Mouse (Mus musculus) CH12.LX (cell line): Measurements from ENCODE around the gene Uqcr10. TPM values are rescaled to one million over a fixed set of nuclear protein-coding genes. Genes with fewer than 3 reads are reported as not detected.

Experiments
- DNase-seq: peaks from one replicate; pipeline ENCODE4 v3.0.0-alpha.2; 2013; ENCODE audit errors: extremely low read depth
- H3K27ac ChIP-seq: 2 replicates; pipeline ENCODE4 v1.5.1; 2012; ENCODE audit warnings: low read depth, mild to moderate bottlenecking, control low read depth, moderate library complexity; ENCODE audit not compliant: insufficient read depth
- H3K27me3 ChIP-seq: replicated peaks from 2 replicates; pipeline ENCODE3; 2012; ENCODE audit warnings: inconsistent platforms
- H3K36me3 ChIP-seq, 2 experiments: replicated peaks in 1 of 2; 2 replicates each; pipeline versions ENCODE3 to v1.6.1; 2012; ENCODE audit warnings: inconsistent platforms in 1 of 2, low read length in 1 of 2, mild to moderate bottlenecking in 1 of 2, mixed read lengths in 1 of 2, moderate library complexity in 1 of 2; ENCODE audit not compliant: control insufficient read depth in 1 of 2, insufficient read depth in 1 of 2
- H3K4me1 ChIP-seq, 2 experiments: 2 replicates each; pipeline ENCODE4 v1.6.1; 2012; ENCODE audit warnings: inconsistent platforms in 1 of 2, moderate library complexity in 1 of 2; ENCODE audit not compliant: insufficient read depth in 2 of 2, control insufficient read depth in 1 of 2
- H3K4me2 ChIP-seq: 2 replicates; pipeline ENCODE4 v1.6.1; 2012; ENCODE audit warnings: low read depth, mild to moderate bottlenecking, control low read depth; ENCODE audit not compliant: poor library complexity, insufficient read depth, severe bottlenecking
- H3K4me3 ChIP-seq, 3 experiments: fragments of 150-350 bp in 1 of 3; sonication (generic) in 1 of 3; replicated peaks in 1 of 3; 2 replicates each; pipeline versions ENCODE3 to v1.5.1; 2011 to 2012; ENCODE audit warnings: low read depth in 2 of 3, low read length in 2 of 3, mild to moderate bottlenecking in 2 of 3, moderate library complexity in 2 of 3, control low read depth in 1 of 3, improper control_type of control experiment in 1 of 3, inconsistent platforms in 1 of 3, mixed read lengths in 1 of 3; ENCODE audit not compliant: poor library complexity in 1 of 3
- H3K79me2 ChIP-seq: replicated peaks from 2 replicates; pipeline ENCODE4 v1.6.1; 2012; ENCODE audit warnings: mild to moderate bottlenecking, moderate library complexity; ENCODE audit not compliant: control insufficient read depth, poor library complexity, insufficient read depth, severe bottlenecking; ENCODE audit errors: extremely low read depth
- H3K9ac ChIP-seq: 2 replicates; pipeline ENCODE4 v1.6.1; 2012; ENCODE audit warnings: low read depth, mild to moderate bottlenecking, control low read depth, moderate library complexity; ENCODE audit not compliant: insufficient read depth
- H3K9me3 ChIP-seq: replicated peaks from 2 replicates; pipeline ENCODE3; 2012; ENCODE audit warnings: low read length, inconsistent platforms, mixed read lengths
- CTCF ChIP-seq, 2 experiments: IDR thresholded peaks in 1 of 2; conservative IDR thresholded peaks in 1 of 2; 2 replicates each; pipeline ENCODE4 v1.5.1; 2011 to 2012; ENCODE audit warnings: low read depth in 2 of 2, low read length in 2 of 2, improper control_type of control experiment in 1 of 2, inconsistent platforms in 1 of 2, mild to moderate bottlenecking in 1 of 2, moderate library complexity in 1 of 2
- E2F4 ChIP-seq: IDR thresholded peaks from 2 replicates; pipeline ENCODE4 v1.6.1; 2011; ENCODE audit warnings: low read depth, low read length, improper control_type of control experiment; ENCODE audit not compliant: insufficient replicate concordance
- GABPA ChIP-seq: IDR thresholded peaks from 2 replicates; pipeline ENCODE4 v1.6.1; 2012; ENCODE audit warnings: low read depth, low read length, improper control_type of control experiment, inconsistent platforms; ENCODE audit not compliant: insufficient replicate concordance
- IRF4 ChIP-seq: IDR thresholded peaks from 2 replicates; pipeline ENCODE4 v1.6.1; 2014; ENCODE audit warnings: low read depth, mild to moderate bottlenecking, inconsistent platforms, low read length, improper control_type of control experiment
- JUND ChIP-seq: conservative IDR thresholded peaks from 2 replicates; pipeline ENCODE4 v1.6.1; 2011; ENCODE audit warnings: low read depth, low read length, improper control_type of control experiment
- KAT2A ChIP-seq: IDR thresholded peaks from 2 replicates; pipeline ENCODE4 v1.6.1; 2012; ENCODE audit warnings: low read length, improper control_type of control experiment, inconsistent platforms; ENCODE audit not compliant: insufficient replicate concordance
- MAX ChIP-seq: IDR thresholded peaks from 2 replicates; pipeline ENCODE4 v1.6.1; 2011; ENCODE audit warnings: low read length, improper control_type of control experiment
- MAZ ChIP-seq: IDR thresholded peaks from 2 replicates; pipeline ENCODE4 v1.6.1; 2012; ENCODE audit warnings: low read depth, mild to moderate bottlenecking, inconsistent platforms, low read length, improper control_type of control experiment, moderate library complexity
- MEF2A ChIP-seq: IDR thresholded peaks from 2 replicates; pipeline ENCODE4 v1.6.1; 2014; ENCODE audit warnings: low read depth, mild to moderate bottlenecking, inconsistent platforms, low read length, improper control_type of control experiment, borderline replicate concordance
- MXI1 ChIP-seq: IDR thresholded peaks from 2 replicates; pipeline ENCODE4 v1.6.1; 2011; ENCODE audit warnings: mild to moderate bottlenecking, low read depth, low read length, improper control_type of control experiment
- PAX5 ChIP-seq: IDR thresholded peaks from 2 replicates; pipeline ENCODE4 v1.6.1; 2012; ENCODE audit warnings: low read length, inconsistent platforms, mixed read lengths
- POLR2A ChIP-seq: IDR thresholded peaks from 2 replicates; pipeline ENCODE4 v1.6.1; 2011; ENCODE audit warnings: low read depth, mild to moderate bottlenecking, improper control_type of control experiment, low read length
- POLR2AphosphoS2 ChIP-seq: IDR thresholded peaks from 2 replicates; pipeline ENCODE4 v1.6.1; 2011; ENCODE audit warnings: low read depth, low read length, improper control_type of control experiment
- RCOR1 ChIP-seq: conservative IDR thresholded peaks from 2 replicates; pipeline ENCODE4 v1.6.1; 2012; ENCODE audit warnings: low read depth, mild to moderate bottlenecking, inconsistent platforms, low read length, improper control_type of control experiment
- SIN3A ChIP-seq: IDR thresholded peaks from 2 replicates; pipeline ENCODE4 v1.6.1; 2012; ENCODE audit warnings: low read length, improper control_type of control experiment, inconsistent platforms
- SMC3 ChIP-seq: IDR thresholded peaks from 2 replicates; pipeline ENCODE4 v1.6.1; 2011; ENCODE audit warnings: low read depth, low read length, improper control_type of control experiment
- USF2 ChIP-seq: conservative IDR thresholded peaks from 2 replicates; pipeline ENCODE4 v1.6.1; 2011; ENCODE audit warnings: low read depth, low read length, improper control_type of control experiment
- ZMIZ1 ChIP-seq: IDR thresholded peaks from 2 replicates; pipeline ENCODE4 v1.6.1; 2012; ENCODE audit warnings: low read depth, mild to moderate bottlenecking, inconsistent platforms, low read length, improper control_type of control experiment
- ZNF384 ChIP-seq: IDR thresholded peaks from 2 replicates; pipeline ENCODE4 v1.6.1; 2012; ENCODE audit warnings: low read depth, low read length, improper control_type of control experiment, inconsistent platforms
- dilution Hi-C: fragments of 300-500 bp; cut with MboI; formaldehyde crosslinking; loops from 2 replicates; pipeline ENCODE4 v1.14.3; 2020; ENCODE audit warnings: low sequenced_read_pairs; ENCODE audit not compliant: extremely low pct_unique_long_range_greater_than_20kb, extremely low pct_ligation_motif_present
- in situ Hi-C: fragments of 300-500 bp; cut with MboI; formaldehyde crosslinking; loops from 3 replicates; pipeline ENCODE4 v1.14.3; 2019; ENCODE audit warnings: low sequenced_read_pairs, low pct_ligation_motif_present, low pct_unique_long_range_greater_than_20kb, mixed read lengths
- polyA plus RNA-seq: library from polyadenylated mRNA; unstranded; fragments of >175 nt; gene quantifications from 2 replicates; pipeline ENCODE4 v1.2.1, GENCODE M21; 2012; ENCODE audit warnings: low read depth; ENCODE audit not compliant: insufficient read length
- total RNA-seq, 2 experiments: library from RNA; depleted of rRNA; stranded (reverse); fragments of 300-350 nt in 1 of 2; fragments of >200 nt in 1 of 2; gene quantifications; 2 replicates each; pipeline ENCODE4 v1.2.3; 2012 to 2014

The Uqcr10 gene
- total and polyA plus RNA-seq, 3 experiments: 740 to 1,522 (median 1,007) TPM

DNA sequence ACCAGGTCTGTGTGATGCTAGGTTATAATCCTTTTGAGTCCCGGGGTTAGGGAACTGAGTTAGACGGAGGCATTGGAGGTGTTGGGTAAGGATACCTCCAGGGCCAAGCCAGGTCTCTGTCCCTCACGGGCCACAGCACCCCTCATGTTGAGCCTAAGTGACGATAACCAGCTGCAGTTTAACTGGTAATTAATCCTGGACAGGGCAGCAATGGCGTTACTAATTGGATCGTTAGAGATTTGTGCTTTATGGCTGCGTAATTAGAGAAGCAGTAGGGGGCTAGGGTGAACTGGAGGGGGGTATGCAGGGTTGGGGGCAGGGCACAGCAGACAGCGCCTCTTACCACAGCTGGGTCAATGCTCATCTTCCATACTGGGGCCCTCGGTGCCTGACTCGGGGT lies 48.7 kb upstream of the Uqcr10 start:
- H3K4me2 ChIP-seq: no peak overlapping the region
- H3K4me3 ChIP-seq: no peak overlapping the region
- no peak overlapping the region for H3K9ac ChIP-seq
- peaks cover 2 to 21% of the 10 kb centered on the region in 2 experiments; a peak in 2 of 4 replicates for H3K4me1 ChIP-seq
- H3K9me3 ChIP-seq: peaks cover 8% of the 10 kb centered on the region
- H3K36me3 ChIP-seq: peaks cover 0 to 1% of the 10 kb centered on the region in 2 experiments
- TF ChIP-seq USF2 (no peak), MAX (no peak), IRF4 (no peak), ZMIZ1 (no peak), KAT2A (no peak), POLR2AphosphoS2 (no peak), MXI1 (no peak), MAZ (no peak), RCOR1 (no peak), JUND (no peak), CTCF (conservative IDR thresholded peaks at IDR 0.05 in 1 of 2, IDR thresholded peaks at IDR 0.05 in 1 of 2; ENCODE audit: low read depth in 2 of 2, low read length in 2 of 2) (no peak), POLR2A (no peak), PAX5 (no peak), MEF2A (no peak), GABPA (no peak), ZNF384 (no peak), E2F4 (no peak)
- in situ Hi-C loops (no loop called here), dilution Hi-C loops (no loop called here)
- no peak overlapping the region for H3K27ac ChIP-seq
- H3K27me3 ChIP-seq: peaks cover 9% of the 10 kb centered on the region
- no peak for DNase-seq
- no peaks in the 10 kb centered on the region for H3K79me2 ChIP-seq

DNA sequence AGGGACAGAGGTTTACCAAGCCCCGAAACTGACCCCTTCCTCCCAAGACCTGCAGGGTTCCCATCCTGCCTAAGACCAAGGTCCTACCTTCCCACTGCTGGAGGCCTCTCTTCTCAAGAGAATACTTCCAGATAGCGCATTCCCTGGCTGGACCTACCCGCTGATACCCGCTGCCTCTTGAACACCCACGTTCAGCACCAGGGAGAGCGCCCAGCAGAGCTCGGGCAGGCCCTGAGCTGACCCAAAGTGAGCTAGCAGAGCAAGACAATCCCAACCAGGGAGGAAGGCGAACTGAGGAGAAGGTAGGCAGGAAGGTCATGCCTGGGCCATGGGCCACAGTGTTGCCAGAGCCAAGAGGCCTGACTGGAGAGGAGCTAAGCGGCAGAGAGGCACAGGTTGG lies 46.1 kb upstream of the Uqcr10 start:
- Histone ChIP-seq H3K27me3 (peaks cover 9% of the 10 kb centered on the region), H3K27ac (no peak overlapping the region), H3K9ac (no peak overlapping the region), H3K4me3 (no peak overlapping the region), H3K36me3 (no peaks in the 10 kb centered on the region), H3K9me3 (peaks cover 18% of the 10 kb centered on the region), H3K79me2 (no peaks in the 10 kb centered on the region), H3K4me1 (no peaks in the 10 kb centered on the region), H3K4me2 (no peak overlapping the region)
- peak; percentile 69 for TF ChIP-seq MXI1
- peak; percentile 14; the same call in 1 of the 2 replicates for TF ChIP-seq SMC3
- no peak for TF ChIP-seq MAX
- peak; percentile 62; the same call in 1 of the 2 replicates for TF ChIP-seq SIN3A
- dilution Hi-C loops (no loop called here), in situ Hi-C loops (no loop called here)
- peak; percentile 47 for DNase-seq
